Mouse (Mus musculus) forebrain, embryonic 15.5 days (tissue): ENCODE data around the gene Enpp6. TPM values are rescaled to one million over a fixed set of nuclear protein-coding genes. Genes with fewer than 3 reads are reported as not detected.

ENCODE experiments used
- ATAC-seq: fragments of 200-750 bp; cut with Nextera tagmentation; replicated peaks from 2 replicates; pipeline ENCODE4 v1.8.0; 2017; ENCODE audit warnings: mild to moderate bottlenecking, moderate TSS enrichment, moderate library complexity
- H3K27ac ChIP-seq: fragments of 300-500 bp; sonication (generic); replicated peaks from 2 replicates; pipeline ENCODE4 v1.5.1; 2015; ENCODE audit warnings: mild to moderate bottlenecking, inconsistent platforms
- H3K27me3 ChIP-seq: fragments of 300-500 bp; sonication (generic); 2 replicates; pipeline ENCODE4 v1.6.1; 2015; ENCODE audit warnings: inconsistent platforms
- H3K36me3 ChIP-seq: fragments of 300-500 bp; sonication (generic); 2 replicates; pipeline ENCODE4 v1.6.1; 2015; ENCODE audit warnings: mild to moderate bottlenecking, inconsistent platforms
- H3K4me1 ChIP-seq: fragments of 300-500 bp; sonication (generic); 2 replicates; pipeline ENCODE4 v1.6.1; 2015; ENCODE audit warnings: inconsistent platforms
- H3K4me2 ChIP-seq: fragments of 300-500 bp; sonication (generic); replicated peaks from 2 replicates; pipeline ENCODE4 v1.6.1; 2015; ENCODE audit warnings: mild to moderate bottlenecking, inconsistent platforms
- H3K4me3 ChIP-seq: fragments of 300-500 bp; sonication (generic); 2 replicates; pipeline ENCODE4 v1.5.1; 2015; ENCODE audit warnings: mild to moderate bottlenecking, inconsistent platforms
- H3K9ac ChIP-seq: fragments of 300-500 bp; sonication (generic); replicated peaks from 2 replicates; pipeline ENCODE4 v1.6.1; 2015; ENCODE audit warnings: mild to moderate bottlenecking, inconsistent platforms
- H3K9me3 ChIP-seq: fragments of 300-500 bp; sonication (generic); 2 replicates; pipeline ENCODE4 v1.6.1; 2016; ENCODE audit warnings: inconsistent platforms
- WGBS: fragments of 180-500 bp; shearing (Covaris S2); methylation state at CpG from one replicate; pipeline ENCODE4 v1.1.7; 2015; ENCODE audit warnings: mixed read lengths; 5-methylcytosine and 5-hydroxymethylcytosine counted together
- polyA plus RNA-seq: library from polyadenylated mRNA; unstranded; fragments of >200 nt; fragmentation: Nextera tagmentation; extraction: Ambion mirVana; gene quantifications from 2 replicates; pipeline ENCODE4 v1.2.1, GENCODE M21; 2015

Enpp6 gene
- polyA plus RNA-seq, 1 experiment from 2014 or later: 0.14 TPM

GRCm38 (mm10) chr8:47047146-47047545, 60.5 kb downstream of the Enpp6 start:
- WGBS: 86% methylated on average over 2 of the region's 2 CpGs
- Histone ChIP-seq H3K36me3 (no peaks in the 10 kb centered on the region), H3K9ac (no peak overlapping the region), H3K27me3 (no peaks in the 10 kb centered on the region), H3K4me2 (no peak overlapping the region), H3K4me3 (no peak overlapping the region), H3K27ac (no peak overlapping the region), H3K9me3 (no peaks in the 10 kb centered on the region), H3K4me1 (no peaks in the 10 kb centered on the region)
- no peak for ATAC-seq

GRCm38 (mm10) chr8:47048584-47048983, 61.9 kb downstream of the Enpp6 start:
- H3K36me3 ChIP-seq: no peaks in the 10 kb centered on the region
- no peak overlapping the region for H3K4me2 ChIP-seq
- WGBS: 91% methylated on average over 10 of the region's 10 CpGs

GRCm38 (mm10) chr8:47052643-47053042, 66.0 kb downstream of the Enpp6 start:
- no peaks in the 10 kb centered on the region for H3K4me1 ChIP-seq
- ATAC-seq: no peak
- no peak overlapping the region for H3K27ac ChIP-seq
- H3K27me3 ChIP-seq: no peaks in the 10 kb centered on the region
- no peak overlapping the region for H3K4me3 ChIP-seq
- H3K9ac ChIP-seq: no peak overlapping the region
- H3K9me3 ChIP-seq: no peaks in the 10 kb centered on the region
- H3K4me2 ChIP-seq: no peak overlapping the region
- WGBS: 83% methylated on average over 3 of the region's 3 CpGs
- H3K36me3 ChIP-seq: no peaks in the 10 kb centered on the region

More at GRCm38 (mm10) chr8:47048584-47048983, 61.9 kb downstream of the Enpp6 start:
- Histone ChIP-seq H3K9me3 (no peaks in the 10 kb centered on the region), H3K27ac (no peak overlapping the region), H3K9ac (no peak overlapping the region), H3K27me3 (no peaks in the 10 kb centered on the region), H3K4me3 (no peak overlapping the region), H3K4me1 (no peaks in the 10 kb centered on the region)
- ATAC-seq: no peak

- Histone ChIP-seq H3K9me3 (no peaks in the 10 kb centered on the region), H3K36me3 (no peaks in the 10 kb centered on the region), H3K9ac (no peak overlapping the region), H3K4me3 (no peak overlapping the region), H3K4me1 (no peaks in the 10 kb centered on the region), H3K27me3 (no peaks in the 10 kb centered on the region), H3K4me2 (no peak overlapping the region), H3K27ac (no peak overlapping the region)
- WGBS: 91% methylated on average over 1 of the region's 1 CpGs
- ATAC-seq: no peak
Measured at GRCm38 (mm10) chr8:47056086-47056485, 69.4 kb downstream of the Enpp6 start.

GRCm38 (mm10) chr8:47058526-47058925, 71.8 kb downstream of the Enpp6 start:
- H3K4me1 ChIP-seq: no peaks in the 10 kb centered on the region
- H3K27ac ChIP-seq: no peak overlapping the region
- H3K4me3 ChIP-seq: no peak overlapping the region
- ATAC-seq: no peak
- no peaks in the 10 kb centered on the region for H3K27me3 ChIP-seq
- no peak overlapping the region for H3K9ac ChIP-seq
- 59% methylated on average over 4 of the region's 4 CpGs for WGBS
- no peaks in the 10 kb centered on the region for H3K9me3 ChIP-seq
- no peak overlapping the region for H3K4me2 ChIP-seq
- no peaks in the 10 kb centered on the region for H3K36me3 ChIP-seq

- Histone ChIP-seq H3K4me3 (no peak overlapping the region), H3K4me2 (no peak overlapping the region), H3K36me3 (no peaks in the 10 kb centered on the region), H3K4me1 (no peaks in the 10 kb centered on the region), H3K9ac (no peak overlapping the region), H3K27ac (no peak overlapping the region), H3K9me3 (no peaks in the 10 kb centered on the region), H3K27me3 (no peaks in the 10 kb centered on the region)
- no peak for ATAC-seq
- 85% methylated on average over 2 of the region's 2 CpGs for WGBS
Measured at GRCm38 (mm10) chr8:47058971-47059370, 72.3 kb downstream of the Enpp6 start.

GRCm38 (mm10) chr8:47061105-47061720, 74.5 kb downstream of the Enpp6 start:
- H3K4me3 ChIP-seq: no peak overlapping the region
- no peaks in the 10 kb centered on the region for H3K27me3 ChIP-seq
- no peak overlapping the region for H3K27ac ChIP-seq
- H3K9me3 ChIP-seq: no peaks in the 10 kb centered on the region
- H3K9ac ChIP-seq: no peak overlapping the region
- no peaks in the 10 kb centered on the region for H3K4me1 ChIP-seq
- no peak for ATAC-seq
- no peak overlapping the region for H3K4me2 ChIP-seq
- 77% methylated on average over 7 of the region's 7 CpGs for WGBS
- no peaks in the 10 kb centered on the region for H3K36me3 ChIP-seq

GRCm38 (mm10) chr8:47067121-47067520, 80.4 kb downstream of the Enpp6 start:
- Histone ChIP-seq H3K4me3 (no peak overlapping the region), H3K4me1 (no peaks in the 10 kb centered on the region), H3K36me3 (no peaks in the 10 kb centered on the region), H3K27me3 (no peaks in the 10 kb centered on the region), H3K9me3 (no peaks in the 10 kb centered on the region), H3K4me2 (no peak overlapping the region), H3K9ac (no peak overlapping the region), H3K27ac (no peak overlapping the region)
- no peak for ATAC-seq
- WGBS: 88% methylated on average over 9 of the region's 9 CpGs

GRCm38 (mm10) chr8:47069634-47070033, 82.9 kb downstream of the Enpp6 start:
- no peaks in the 10 kb centered on the region for H3K36me3 ChIP-seq
- ATAC-seq: no peak
- H3K4me3 ChIP-seq: no peak overlapping the region
- H3K4me1 ChIP-seq: no peaks in the 10 kb centered on the region
- H3K9ac ChIP-seq: no peak overlapping the region
- no peak overlapping the region for H3K4me2 ChIP-seq
- no peak overlapping the region for H3K27ac ChIP-seq
- no peaks in the 10 kb centered on the region for H3K27me3 ChIP-seq
- 83% methylated on average over 3 of the region's 3 CpGs for WGBS
- 0 out of 2 replicates have a peak, but pooled peaks cover 6% of the 10 kb centered on the region for H3K9me3 ChIP-seq

GRCm38 (mm10) chr8:47072001-47072400, 85.3 kb downstream of the Enpp6 start:
- H3K9ac ChIP-seq: no peak overlapping the region
- H3K4me2 ChIP-seq: no peak overlapping the region
- H3K4me3 ChIP-seq: no peak overlapping the region
- ATAC-seq: no peak
- 0 out of 2 replicates have a peak, but pooled peaks cover 6% of the 10 kb centered on the region for H3K9me3 ChIP-seq
- H3K27me3 ChIP-seq: no peaks in the 10 kb centered on the region
- H3K27ac ChIP-seq: no peak overlapping the region
- WGBS: 87% methylated on average over 5 of the region's 5 CpGs
- H3K36me3 ChIP-seq: no peaks in the 10 kb centered on the region
- H3K4me1 ChIP-seq: no peaks in the 10 kb centered on the region

- Histone ChIP-seq H3K27me3 (no peaks in the 10 kb centered on the region), H3K4me3 (no peak overlapping the region), H3K9ac (no peak overlapping the region), H3K36me3 (no peaks in the 10 kb centered on the region), H3K9me3 (0 out of 2 replicates have a peak, but pooled peaks cover 6% of the 10 kb centered on the region), H3K27ac (no peak overlapping the region), H3K4me2 (no peak overlapping the region), H3K4me1 (no peaks in the 10 kb centered on the region)
- WGBS: 82% methylated on average over 6 of the region's 6 CpGs
- ATAC-seq: no peak
Measured at GRCm38 (mm10) chr8:47075941-47076555, 89.4 kb downstream of the Enpp6 start.

- H3K27ac ChIP-seq: no peak overlapping the region
- H3K9me3 ChIP-seq: no peaks in the 10 kb centered on the region
- no peaks in the 10 kb centered on the region for H3K27me3 ChIP-seq
- 91% methylated on average over 4 of the region's 4 CpGs for whole genome bisulfite sequencing
- no peak overlapping the region for H3K4me3 ChIP-seq
- H3K9ac ChIP-seq: no peak overlapping the region
- no peak overlapping the region for H3K4me2 ChIP-seq
- no peaks in the 10 kb centered on the region for H3K4me1 ChIP-seq
- ATAC-seq: no peak
- no peaks in the 10 kb centered on the region for H3K36me3 ChIP-seq
Measured at GRCm38 (mm10) chr8:47080037-47080436, 93.3 kb downstream of the Enpp6 start.
